Mouse (Mus musculus) kidney, embryonic 14.5 days (tissue): ENCODE measurements around the gene Camk2d. TPM values are rescaled to one million over a fixed set of nuclear protein-coding genes. Genes with fewer than 3 reads are reported as not detected.

ENCODE experiments used
- ATAC-seq: fragments of 200-750 bp; cut with Nextera tagmentation; 2 replicates; pipeline ENCODE4 v1.8.0; 2017; ENCODE audit warnings: moderate number of reproducible peaks, mild to moderate bottlenecking, moderate TSS enrichment, moderate library complexity; ENCODE audit not compliant: low FRiP score, low TSS enrichment
- H3K27ac ChIP-seq: fragments of 300-500 bp; sonication (generic); 2 replicates; pipeline ENCODE4 v1.5.1; 2014; ENCODE audit warnings: low read depth, mild to moderate bottlenecking, low read length, moderate library complexity, mixed read lengths
- H3K27me3 ChIP-seq: fragments of 300-500 bp; sonication (generic); 2 replicates; pipeline ENCODE4 v1.6.1; 2014; ENCODE audit warnings: mild to moderate bottlenecking, low read length; ENCODE audit not compliant: control insufficient read depth, insufficient read depth
- H3K36me3 ChIP-seq: fragments of 300-500 bp; sonication (generic); 2 replicates; pipeline ENCODE4 v1.6.1; 2014; ENCODE audit warnings: low read length, mixed read lengths; ENCODE audit not compliant: control insufficient read depth, insufficient read depth
- H3K4me1 ChIP-seq: fragments of 300-500 bp; sonication (generic); 2 replicates; pipeline ENCODE4 v1.6.1; 2014; ENCODE audit warnings: low read length, mixed read lengths; ENCODE audit not compliant: control insufficient read depth, insufficient read depth
- H3K4me2 ChIP-seq: fragments of 300-500 bp; sonication (generic); replicated peaks from 2 replicates; pipeline ENCODE4 v1.6.1; 2014; ENCODE audit warnings: low read depth, mild to moderate bottlenecking, low read length
- H3K4me3 ChIP-seq: fragments of 300-500 bp; sonication (generic); 2 replicates; pipeline ENCODE4 v1.5.1; 2014; ENCODE audit warnings: mild to moderate bottlenecking, low read length
- H3K9ac ChIP-seq: fragments of 300-500 bp; sonication (generic); 2 replicates; pipeline ENCODE4 v1.6.1; 2014; ENCODE audit warnings: low read depth, mild to moderate bottlenecking, low read length, moderate library complexity
- H3K9me3 ChIP-seq: fragments of 300-500 bp; sonication (generic); 2 replicates; pipeline ENCODE4 v1.6.1; 2016; ENCODE audit warnings: low read length; ENCODE audit not compliant: control insufficient read depth
- WGBS: fragments of 180-500 bp; shearing (Covaris S2); extraction: QIAGEN DNeasy Blood & Tissue Kit; methylation state at CpG from one replicate; pipeline ENCODE4 v1.1.7; 2014; 5-methylcytosine and 5-hydroxymethylcytosine counted together
- polyA plus RNA-seq: library from polyadenylated mRNA; unstranded; fragments of >200 nt; fragmentation: Nextera tagmentation; extraction: Ambion mirVana; gene quantifications from 2 replicates; pipeline ENCODE4 v1.2.1, GENCODE M21; 2014

Gene Camk2d
- polyA plus RNA-seq, 1 experiment from 2014 or later = 29.4 TPM

- 87% methylated on average over 9 of the region's 9 CpGs for WGBS
- ATAC-seq = no peak
- Histone ChIP-seq H3K9me3 (no peaks in the 10 kb centered on the region), H3K4me1 (no peaks in the 10 kb centered on the region), H3K4me3 (no peak overlapping the region), H3K27ac (no peak overlapping the region), H3K9ac (no peak overlapping the region), H3K4me2 (no peak overlapping the region), H3K27me3 (no peaks in the 10 kb centered on the region), H3K36me3 (no peaks in the 10 kb centered on the region)
These were observed 8.7 kb downstream of the Camk2d start for GRCm38 (mm10) chr3:126604656-126605434.

GRCm38 (mm10) chr3:126609310-126609709 lies 13.2 kb downstream of the Camk2d start:
- H3K27me3 ChIP-seq = no peaks in the 10 kb centered on the region
- peaks cover 13% of the 10 kb centered on the region for H3K4me1 ChIP-seq
- H3K27ac ChIP-seq = no peak overlapping the region
- no peaks in the 10 kb centered on the region for H3K9me3 ChIP-seq
- H3K4me3 ChIP-seq = no peak overlapping the region
- WGBS = 72% methylated on average over 5 of the region's 5 CpGs
- no peak overlapping the region for H3K4me2 ChIP-seq
- ATAC-seq = no peak
- H3K36me3 ChIP-seq = no peaks in the 10 kb centered on the region
- H3K9ac ChIP-seq = no peak overlapping the region

- H3K27me3 ChIP-seq = no peaks in the 10 kb centered on the region
- no peaks in the 10 kb centered on the region for H3K36me3 ChIP-seq
- ATAC-seq = no peak
- H3K27ac ChIP-seq = no peak overlapping the region
- no peak overlapping the region for H3K4me3 ChIP-seq
- 68% methylated on average over 14 of the region's 14 CpGs for WGBS
- no peak overlapping the region for H3K4me2 ChIP-seq
- H3K9ac ChIP-seq = no peak overlapping the region
- no peaks in the 10 kb centered on the region for H3K9me3 ChIP-seq
- peaks cover 13% of the 10 kb centered on the region for H3K4me1 ChIP-seq
These were observed 13.8 kb downstream of the Camk2d start for GRCm38 (mm10) chr3:126609795-126610451.

- 17% methylated on average over 7 of the region's 7 CpGs for WGBS
- Histone ChIP-seq H3K4me2 (no peak overlapping the region; the same call in 1 of the 2 replicates), H3K36me3 (no peaks in the 10 kb centered on the region), H3K27ac (no peak overlapping the region), H3K4me3 (no peak overlapping the region), H3K9me3 (no peaks in the 10 kb centered on the region), H3K9ac (no peak overlapping the region), H3K4me1 (peaks cover 13% of the 10 kb centered on the region), H3K27me3 (no peaks in the 10 kb centered on the region)
- no peak for ATAC-seq
These were observed 15.5 kb downstream of the Camk2d start for GRCm38 (mm10) chr3:126611624-126612023.

- H3K27me3 ChIP-seq = no peaks in the 10 kb centered on the region
- 80% methylated on average over 4 of the region's 4 CpGs for WGBS
- no peak overlapping the region for H3K27ac ChIP-seq
- H3K9me3 ChIP-seq = no peaks in the 10 kb centered on the region
- H3K9ac ChIP-seq = no peak overlapping the region
- H3K36me3 ChIP-seq = no peaks in the 10 kb centered on the region
- no peak for ATAC-seq
- peaks cover 13% of the 10 kb centered on the region for H3K4me1 ChIP-seq
- no peak overlapping the region for H3K4me3 ChIP-seq
- H3K4me2 ChIP-seq = no peak overlapping the region
These were observed 16.8 kb downstream of the Camk2d start for GRCm38 (mm10) chr3:126612748-126613509.

- Histone ChIP-seq H3K4me2 (no peak overlapping the region), H3K4me1 (peaks cover 13% of the 10 kb centered on the region), H3K9ac (no peak overlapping the region), H3K4me3 (no peak overlapping the region), H3K27me3 (no peaks in the 10 kb centered on the region), H3K9me3 (no peaks in the 10 kb centered on the region), H3K36me3 (no peaks in the 10 kb centered on the region), H3K27ac (no peak overlapping the region)
- WGBS = 57% methylated on average over 11 of the region's 11 CpGs
- no peak for ATAC-seq
These were observed 17.5 kb downstream of the Camk2d start for GRCm38 (mm10) chr3:126613510-126614128.

GRCm38 (mm10) chr3:126615306-126615705 lies 19.2 kb downstream of the Camk2d start:
- H3K27ac ChIP-seq = no peak overlapping the region
- no peak for ATAC-seq
- WGBS = 53% methylated on average over 6 of the region's 6 CpGs

GRCm38 (mm10) chr3:126620152-126620551 lies 24.1 kb downstream of the Camk2d start:
- H3K4me2 ChIP-seq = no peak overlapping the region
- ATAC-seq = no peak
- H3K9me3 ChIP-seq = 0 out of 2 replicates have a peak, but pooled peaks cover 2% of the 10 kb centered on the region
- no peaks in the 10 kb centered on the region for H3K4me1 ChIP-seq
- no peak overlapping the region for H3K4me3 ChIP-seq
- H3K36me3 ChIP-seq = no peaks in the 10 kb centered on the region
- H3K9ac ChIP-seq = no peak overlapping the region
- no peaks in the 10 kb centered on the region for H3K27me3 ChIP-seq
- no peak overlapping the region for H3K27ac ChIP-seq
- WGBS = 91% methylated on average over 6 of the region's 6 CpGs

More at GRCm38 (mm10) chr3:126615306-126615705, 19.2 kb downstream of the Camk2d start:
- no peaks in the 10 kb centered on the region for H3K36me3 ChIP-seq
- H3K4me3 ChIP-seq = no peak overlapping the region
- no peaks in the 10 kb centered on the region for H3K27me3 ChIP-seq
- no peak overlapping the region for H3K9ac ChIP-seq
- H3K9me3 ChIP-seq = 0 out of 2 replicates have a peak, but pooled peaks cover 2% of the 10 kb centered on the region
- no peak overlapping the region for H3K4me2 ChIP-seq
- peaks cover 13% of the 10 kb centered on the region for H3K4me1 ChIP-seq
